Mouse (Mus musculus): ENCODE results near the gene Ptpn6. TPM values are rescaled to one million over a fixed set of nuclear protein-coding genes. Genes with fewer than 3 reads are reported as not detected.

Gene Ptpn6
- total RNA-seq, 2 experiments from 2014 or later: 3.8 to 5.7 TPM

GRCm38 (mm10) chr6:124732476-124733370, 5.8 kb downstream of the Ptpn6 start:
- DNase-seq (ENCODE audit: low spot score in 2 of 2): no peak

DNA sequence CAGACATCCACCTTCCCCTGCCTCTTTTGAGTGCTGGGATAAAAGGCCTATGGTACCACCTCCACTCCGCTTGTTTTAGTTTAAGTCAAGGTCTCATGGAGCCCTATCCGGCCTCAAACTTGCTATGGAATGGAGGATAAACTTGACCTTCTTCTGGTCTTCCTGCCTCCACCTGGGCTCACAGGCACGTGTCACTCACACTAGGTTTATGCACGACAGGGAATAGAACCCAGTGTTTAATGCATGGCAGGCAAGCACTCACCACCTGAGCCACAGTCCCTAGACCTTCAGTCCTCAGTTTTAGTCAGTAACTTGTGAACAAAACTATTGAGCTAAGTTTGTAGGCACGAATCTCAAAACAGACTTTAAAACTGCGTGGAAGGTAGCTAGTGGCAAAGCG, 7.5 kb downstream of the Ptpn6 start:
- DNase-seq (ENCODE audit: low spot score in 2 of 2): no peak

DNA sequence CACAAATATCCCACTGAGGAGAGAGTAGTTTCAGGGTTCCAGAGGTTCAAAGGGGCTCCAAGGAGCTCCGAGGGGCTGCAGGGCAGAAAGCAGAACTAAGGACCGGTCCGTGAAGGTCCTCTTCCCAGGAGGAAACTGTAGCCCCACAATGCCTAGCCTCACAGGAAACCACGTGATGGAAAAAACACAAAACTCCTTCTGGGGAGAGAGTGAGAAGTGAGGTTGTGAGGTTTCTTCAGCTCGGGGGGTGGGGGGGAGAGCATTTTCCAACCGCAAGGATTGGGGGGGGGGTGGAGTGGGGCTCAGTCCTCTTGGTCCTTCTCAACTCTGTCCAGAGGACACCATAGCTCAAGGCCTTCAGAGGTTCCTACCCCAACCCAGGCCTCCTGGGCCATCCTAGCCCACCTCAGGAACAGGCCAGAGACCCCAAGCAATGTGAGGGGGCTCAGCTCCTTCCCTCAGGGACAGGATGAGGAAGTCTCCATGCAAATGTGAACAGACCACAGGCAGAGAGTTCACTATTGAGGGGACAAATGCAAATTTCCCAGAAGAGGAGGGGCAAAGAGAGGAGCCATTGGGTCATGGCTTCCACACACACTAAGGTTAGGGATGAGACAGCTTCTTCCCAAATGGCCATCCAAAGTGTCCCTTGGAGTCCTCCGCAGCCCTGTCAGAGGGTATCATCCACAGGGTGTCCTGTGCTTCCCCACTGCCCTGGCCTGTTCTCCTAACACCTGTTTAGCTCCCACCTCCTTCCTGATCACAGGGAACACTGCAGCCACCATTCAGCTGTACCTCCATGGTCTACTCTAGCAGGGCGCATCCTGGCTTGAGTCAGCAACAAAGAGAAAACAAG, 8.4 kb downstream of the Ptpn6 start:
- no peak for DNase-seq (ENCODE audit: low spot score in 2 of 2)

DNA sequence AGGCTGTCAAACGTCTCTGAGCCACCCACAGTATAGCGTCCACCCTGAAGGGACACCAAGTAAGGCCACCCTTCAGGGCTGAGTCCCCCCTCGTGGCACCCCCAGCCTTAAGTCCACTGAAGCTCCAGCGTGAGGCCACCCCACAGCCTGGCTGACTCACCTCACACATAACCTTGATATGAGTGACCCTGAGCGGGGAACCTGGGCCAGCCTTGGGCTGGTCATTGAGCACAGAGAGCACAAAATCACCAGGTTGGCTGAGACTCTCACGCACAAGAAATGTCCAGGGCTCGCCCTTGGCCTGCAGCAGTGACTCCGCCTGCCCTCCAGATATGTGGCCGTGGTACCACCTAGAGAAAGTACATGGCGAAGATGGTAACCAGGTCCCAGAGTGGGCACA, 9.9 kb downstream of the Ptpn6 start:
- no peak for DNase-seq (ENCODE audit: low spot score in 2 of 2)

GRCm38 (mm10) chr6:124724472-124724871, 14.0 kb downstream of the Ptpn6 start:
- no peak for DNase-seq (ENCODE audit: low spot score in 2 of 2)

- DNase-seq (ENCODE audit: low spot score in 2 of 2): no peak
Measured at GRCm38 (mm10) chr6:124723541-124723940, 15.0 kb downstream of the Ptpn6 start.

DNA sequence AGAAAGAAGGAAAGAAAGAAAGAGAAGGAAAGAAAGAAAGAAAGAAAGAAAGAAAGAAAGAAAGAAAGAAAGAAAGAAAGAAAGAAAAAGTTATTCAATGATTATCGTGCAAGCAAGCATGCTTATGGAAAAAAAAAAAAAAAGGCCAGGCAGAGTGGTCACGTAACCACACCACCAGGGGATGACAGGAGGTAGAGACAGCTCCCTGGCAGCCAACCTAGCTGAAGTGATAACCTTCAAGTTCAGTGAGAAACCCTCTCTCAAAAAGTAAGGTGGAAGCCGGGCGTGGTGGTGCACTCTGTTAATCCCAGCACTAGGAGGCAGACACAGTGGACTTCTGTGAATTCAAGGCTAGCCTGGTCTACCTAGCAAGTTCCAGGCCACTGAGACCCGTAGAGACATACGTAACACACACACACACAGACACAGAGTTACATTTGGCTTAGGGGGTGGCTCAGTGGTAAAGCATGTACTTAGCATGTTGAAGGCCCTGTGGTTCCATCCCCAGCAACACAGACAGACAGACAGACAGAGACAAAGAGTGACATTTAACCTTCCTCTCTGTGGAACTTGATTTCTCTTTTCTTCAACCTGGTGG, 15.5 kb downstream of the Ptpn6 start:
- no peak for DNase-seq (ENCODE audit: low spot score in 2 of 2)

GRCm38 (mm10) chr6:124720904-124721303, 17.6 kb downstream of the Ptpn6 start:
- no peak for DNase-seq (ENCODE audit: low spot score in 2 of 2)

- no peak for DNase-seq (ENCODE audit: low spot score in 2 of 2)
Measured at GRCm38 (mm10) chr6:124719354-124719978, 19.0 kb downstream of the Ptpn6 start.

- DNase-seq (ENCODE audit: low spot score in 2 of 2): no peak
Measured at GRCm38 (mm10) chr6:124718703-124719102, 19.8 kb downstream of the Ptpn6 start.

- DNase-seq (ENCODE audit: low spot score in 2 of 2): no peak
Measured at GRCm38 (mm10) chr6:124717968-124718367, 20.5 kb downstream of the Ptpn6 start.

GRCm38 (mm10) chr6:124716864-124717490, 21.5 kb downstream of the Ptpn6 start:
- DNase-seq (ENCODE audit: low spot score in 2 of 2): no peak

GRCm38 (mm10) chr6:124712918-124713317, 25.6 kb downstream of the Ptpn6 start:
- DNase-seq (ENCODE audit: low spot score in 2 of 2): no peak

DNA sequence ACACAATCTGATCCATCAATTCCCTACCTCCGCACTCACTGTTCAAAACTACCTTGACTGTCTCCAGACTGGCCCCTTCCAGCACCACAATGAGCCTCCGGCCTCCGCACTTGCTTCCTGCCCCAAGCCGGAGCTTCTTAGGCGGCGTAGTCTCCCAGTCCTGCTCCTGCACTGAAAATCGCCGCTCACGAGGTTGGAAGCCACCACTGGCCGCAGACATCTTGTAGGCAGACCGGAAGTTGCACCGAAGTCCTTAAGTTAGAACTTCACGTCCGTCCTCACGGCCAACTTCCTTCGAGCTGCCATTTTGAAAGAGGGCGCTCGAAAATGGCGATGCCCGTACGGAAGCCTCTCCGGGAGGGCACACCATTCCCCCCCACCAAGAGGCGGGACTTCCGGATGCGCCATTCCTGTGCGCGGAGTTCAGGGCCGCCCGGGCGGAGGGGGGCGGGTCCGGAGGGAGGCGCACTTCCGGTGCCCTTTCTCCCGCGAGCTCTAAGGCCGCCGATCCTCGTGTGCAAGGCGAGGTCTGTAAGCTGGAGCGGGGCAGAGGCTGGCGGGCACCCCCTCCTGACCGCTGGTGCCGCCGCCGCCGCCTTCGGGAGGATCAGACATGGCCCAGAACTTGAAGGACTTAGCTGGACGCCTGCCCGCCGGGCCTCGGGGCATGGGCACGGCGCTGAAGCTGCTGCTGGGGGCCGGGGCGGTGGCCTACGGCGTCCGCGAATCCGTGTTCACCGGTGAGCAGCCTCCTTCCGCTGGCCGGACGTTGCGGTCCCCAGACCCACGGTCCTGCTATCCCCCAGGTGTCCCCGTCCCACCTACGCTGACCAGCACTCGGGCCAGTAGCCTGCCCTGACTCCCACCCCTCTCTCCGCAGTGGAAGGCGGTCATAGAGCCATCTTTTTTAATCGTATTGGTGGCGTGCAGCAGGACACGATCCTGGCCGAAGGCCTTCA, 26.4 kb downstream of the Ptpn6 start, which contains the start of the genes Emg1 and Phb2:
Emg1 (minus strand) TSS at position 355 of the 959 bp plus-strand sequence.
Phb2 (plus strand) TSS at position 513 of the 959 bp plus-strand sequence.
- peak; percentile 94 to 98 for DNase-seq (ENCODE audit: low spot score in 2 of 2)

DNA sequence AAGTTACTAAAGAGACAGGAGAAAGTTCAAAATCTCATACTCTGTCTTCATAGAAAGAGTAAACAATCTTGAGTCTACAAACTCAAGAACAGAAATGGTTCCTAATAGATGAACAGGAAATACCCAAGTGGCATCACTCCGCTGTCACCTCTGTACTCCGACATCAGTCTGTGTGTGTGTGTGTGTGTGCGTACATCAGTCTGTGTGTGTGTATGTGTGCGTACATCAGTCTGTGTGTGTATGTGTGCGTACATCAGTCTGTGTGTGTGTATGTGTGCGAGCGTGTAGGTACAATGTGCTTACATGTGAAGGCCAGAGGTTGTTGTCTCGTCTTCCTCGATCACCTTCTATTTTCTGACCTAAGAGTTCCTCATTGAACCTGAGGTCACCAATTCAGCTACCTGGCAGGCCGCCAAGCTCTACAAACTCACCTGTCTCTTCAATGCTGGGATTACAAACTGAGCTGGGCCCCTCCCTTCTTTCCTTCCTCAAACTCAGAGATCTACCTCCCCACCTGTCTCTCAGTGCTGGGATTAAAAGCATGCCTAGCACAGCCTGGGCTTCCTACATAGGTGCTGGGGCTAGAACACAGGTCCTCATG, 30.1 kb downstream of the Ptpn6 start:
- DNase-seq (ENCODE audit: low spot score in 2 of 2): no peak

DNA sequence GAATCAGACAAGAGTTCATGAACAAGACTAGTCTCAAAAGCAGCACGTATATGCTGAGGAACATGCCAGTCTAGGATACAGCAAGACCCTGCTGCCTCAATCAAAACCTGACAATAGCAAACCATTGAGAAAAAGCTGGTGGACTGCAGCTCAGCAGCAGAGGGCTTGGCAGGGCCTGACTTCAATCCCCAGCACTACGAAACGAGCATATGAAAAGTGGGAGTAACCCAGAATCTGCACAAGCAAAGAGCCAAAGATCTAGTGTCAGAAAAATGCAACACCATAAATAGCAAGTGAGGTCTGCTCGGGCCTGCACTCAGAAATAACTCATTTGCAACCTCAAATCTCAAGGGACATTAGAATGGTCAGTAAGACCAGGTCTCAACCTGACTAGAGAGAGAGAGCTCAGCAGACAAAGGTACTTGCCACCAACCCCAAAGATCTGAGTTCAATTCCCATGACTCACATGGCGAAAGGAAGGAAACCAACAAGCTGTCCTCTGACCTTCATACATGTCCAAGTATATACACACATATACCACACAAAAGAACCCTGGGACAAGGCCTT, 32.4 kb downstream of the Ptpn6 start:
- no peak for DNase-seq (ENCODE audit: low spot score in 2 of 2)

DNA sequence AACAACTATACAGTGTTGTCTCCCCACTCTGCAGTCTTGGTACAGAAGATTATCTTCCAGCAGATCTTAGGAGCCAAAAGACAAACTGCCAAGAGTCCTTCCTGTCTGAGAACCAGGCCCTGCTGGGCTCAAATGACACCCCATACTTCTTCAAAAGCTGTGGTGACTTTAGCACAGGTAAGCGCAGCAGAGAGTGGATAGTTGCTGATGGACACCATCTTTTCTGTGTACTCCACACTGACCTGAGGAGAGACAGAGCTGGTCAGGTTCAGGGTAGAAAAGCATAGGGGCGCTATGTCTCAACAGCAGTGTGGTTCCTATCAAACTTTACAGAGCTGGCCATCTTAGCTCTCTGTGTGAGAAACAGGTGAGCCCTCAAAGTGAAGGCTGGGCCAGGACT, 34.1 kb downstream of the Ptpn6 start:
- DNase-seq (ENCODE audit: low spot score in 2 of 2): no peak

- DNase-seq (ENCODE audit: low spot score in 2 of 2): no peak
Measured at GRCm38 (mm10) chr6:124703789-124704188, 34.7 kb downstream of the Ptpn6 start.

- DNase-seq (ENCODE audit: low spot score in 2 of 2): peak; percentile 60 to 73
Measured at GRCm38 (mm10) chr6:124702784-124703103, 35.8 kb downstream of the Ptpn6 start.

Data from layer of hippocampus, postnatal 14 days (tissue).